Mouse (Mus musculus): ENCODE results near the gene Wfikkn2. TPM values are rescaled to one million over a fixed set of nuclear protein-coding genes. Genes with fewer than 3 reads are reported as not detected.

Gene Wfikkn2
- polyA plus RNA-seq, 1 experiment: not detected

DNA sequence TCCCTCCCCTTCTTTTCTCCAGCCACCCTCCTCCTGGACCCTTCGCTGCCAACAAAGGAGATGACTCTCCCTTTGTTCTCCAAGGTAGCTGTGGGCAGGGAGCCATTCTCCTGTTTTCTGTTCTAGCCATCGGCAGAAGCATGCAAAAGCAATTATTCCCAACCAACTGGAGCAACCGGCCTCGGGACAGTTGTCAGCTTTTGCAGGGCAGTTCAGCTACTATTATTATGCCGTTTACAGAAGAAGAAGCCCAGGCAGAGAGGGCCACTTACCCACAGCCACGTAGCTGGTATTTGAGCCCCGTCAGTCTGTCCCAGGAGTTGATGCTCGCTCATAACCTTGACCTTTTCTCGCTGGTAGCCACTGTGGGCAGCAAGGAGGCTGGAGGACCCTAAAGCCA, 17.4 kb downstream of the Wfikkn2 start:
- Histone ChIP-seq H3K4me1 (peaks cover 11% of the 10 kb centered on the region), H3K36me3 (replicated peaks; ENCODE audit: low read length) (no peaks in the 10 kb centered on the region), H3K4me3 (replicated peaks) (no peak overlapping the region), H3K9me3 (no peaks in the 10 kb centered on the region), H3K27me3 (replicated peaks) (peaks cover 66% of the 10 kb centered on the region)
- no peak for TF ChIP-seq GATA1 (IDR thresholded peaks at IDR 0.05; ENCODE audit: borderline replicate concordance, low read length)
- no peak for TF ChIP-seq FLI1 (IDR thresholded peaks at IDR 0.05; ENCODE audit: low read length)

DNA sequence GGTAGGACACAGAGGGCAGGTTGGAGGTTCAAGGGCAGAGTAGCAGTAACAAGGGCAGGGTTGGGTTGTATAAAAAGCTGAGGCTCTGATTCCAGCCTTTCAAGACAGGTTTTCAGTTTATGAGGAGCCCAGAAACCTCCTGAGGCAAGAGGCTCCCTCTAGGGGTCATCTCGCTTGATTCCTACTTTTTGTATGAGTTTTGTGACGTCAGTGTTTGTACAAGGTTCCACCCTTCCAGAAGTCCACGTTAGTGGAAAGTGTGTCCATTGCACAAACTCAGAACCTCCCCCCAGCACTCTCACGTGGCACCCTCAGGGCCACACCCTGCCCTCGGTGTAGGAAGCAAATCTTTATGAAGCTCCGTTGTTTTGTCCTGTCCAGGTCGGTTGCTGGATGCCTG, 19.8 kb downstream of the Wfikkn2 start:
- Histone ChIP-seq H3K27me3 (replicated peaks) (peaks cover 62% of the 10 kb centered on the region), H3K36me3 (replicated peaks; ENCODE audit: low read length) (no peaks in the 10 kb centered on the region), H3K4me1 (peaks cover 9% of the 10 kb centered on the region), H3K9me3 (no peaks in the 10 kb centered on the region), H3K4me3 (replicated peaks) (no peak overlapping the region)
- TF ChIP-seq GATA1 (IDR thresholded peaks at IDR 0.05; ENCODE audit: borderline replicate concordance, low read length): no peak
- no peak for TF ChIP-seq FLI1 (IDR thresholded peaks at IDR 0.05; ENCODE audit: low read length)

GRCm38 (mm10) chr11:94223531-94223930, 22.3 kb downstream of the Wfikkn2 start:
- H3K27me3 ChIP-seq (replicated peaks): peaks cover 62% of the 10 kb centered on the region
- no peaks in the 10 kb centered on the region for H3K36me3 ChIP-seq (replicated peaks; ENCODE audit: low read length)
- H3K4me1 ChIP-seq: peaks cover 9% of the 10 kb centered on the region
- no peaks in the 10 kb centered on the region for H3K9me3 ChIP-seq
- TF ChIP-seq FLI1 (IDR thresholded peaks at IDR 0.05; ENCODE audit: low read length) (no peak), GATA1 (IDR thresholded peaks at IDR 0.05; ENCODE audit: borderline replicate concordance, low read length) (no peak)
- no peak overlapping the region for H3K4me3 ChIP-seq (replicated peaks)

DNA sequence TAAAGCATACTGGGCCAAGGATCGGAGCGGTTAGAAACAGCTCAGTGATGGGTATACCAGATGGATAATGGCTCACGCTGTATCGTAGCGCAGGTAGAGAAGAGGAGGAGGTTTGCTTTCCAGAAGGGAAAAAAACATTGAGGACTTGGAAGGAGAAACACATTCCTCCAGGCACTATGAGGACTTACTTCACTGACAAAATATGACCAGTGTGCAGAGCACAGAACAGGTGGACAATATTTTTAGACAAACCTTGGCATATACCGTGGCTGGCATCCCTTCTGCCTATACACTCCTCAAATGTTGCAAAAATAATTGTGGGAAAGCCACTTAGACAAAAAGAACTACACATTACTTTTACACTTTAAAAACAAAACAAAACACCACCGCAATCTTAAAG, 24.5 kb downstream of the Wfikkn2 start:
- H3K4me3 ChIP-seq (replicated peaks): no peak overlapping the region
- TF ChIP-seq GATA1 (IDR thresholded peaks at IDR 0.05; ENCODE audit: borderline replicate concordance, low read length): no peak
- TF ChIP-seq FLI1 (IDR thresholded peaks at IDR 0.05; ENCODE audit: low read length): no peak
- H3K4me1 ChIP-seq: peaks cover 5% of the 10 kb centered on the region

DNA sequence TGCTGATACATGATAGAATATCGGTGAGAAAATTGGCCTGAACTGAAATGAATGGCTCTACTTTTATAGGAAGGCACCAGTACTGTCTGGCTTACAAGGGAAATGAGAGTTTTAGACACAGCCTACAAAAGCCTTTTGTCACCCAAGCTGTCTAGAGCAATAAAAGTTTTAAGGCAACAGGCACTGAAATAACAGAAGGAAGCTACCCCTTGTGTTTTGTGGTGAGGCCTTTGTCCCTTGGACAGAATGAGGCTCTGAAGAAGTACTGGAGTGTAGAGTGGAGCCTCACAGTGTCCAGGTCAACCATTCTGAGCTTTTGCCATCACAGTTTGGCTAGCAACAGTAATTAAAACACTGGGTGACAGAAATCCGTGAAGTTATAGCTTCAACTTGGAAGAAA, 29.6 kb downstream of the Wfikkn2 start:
- Histone ChIP-seq H3K4me3 (replicated peaks) (no peak overlapping the region), H3K27me3 (replicated peaks) (peaks cover 22% of the 10 kb centered on the region), H3K4me1 (peaks cover 9% of the 10 kb centered on the region; the same call in 1 of the 2 replicates), H3K36me3 (replicated peaks; ENCODE audit: low read length) (peaks cover 12% of the 10 kb centered on the region), H3K9me3 (no peaks in the 10 kb centered on the region)
- TF ChIP-seq GATA1 (IDR thresholded peaks at IDR 0.05; ENCODE audit: borderline replicate concordance, low read length) (no peak), FLI1 (IDR thresholded peaks at IDR 0.05; ENCODE audit: low read length) (no peak)

More for the DNA sequence above, 24.5 kb downstream of the Wfikkn2 start:
- peaks cover 48% of the 10 kb centered on the region for H3K27me3 ChIP-seq (replicated peaks)
- H3K36me3 ChIP-seq (replicated peaks; ENCODE audit: low read length): no peaks in the 10 kb centered on the region
- H3K9me3 ChIP-seq: no peaks in the 10 kb centered on the region

DNA sequence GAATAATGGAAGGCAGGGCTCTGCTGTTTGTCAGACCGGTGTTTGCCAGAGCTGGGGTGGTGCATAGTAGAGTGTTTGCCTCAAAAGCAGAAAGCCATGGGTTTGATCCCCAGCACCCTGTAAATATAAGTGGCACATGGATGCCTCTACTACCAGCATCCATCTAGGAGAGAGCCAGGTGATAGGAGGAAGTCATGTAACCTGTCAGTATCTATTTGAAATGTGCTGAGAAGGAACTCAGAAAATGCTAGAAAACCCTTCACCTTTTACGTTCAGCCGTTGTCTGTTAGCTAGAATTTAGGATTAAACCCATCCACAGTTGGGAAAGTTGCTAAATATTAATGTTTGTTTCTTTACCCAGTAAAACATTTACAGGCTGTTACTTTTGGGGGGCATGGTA, 30.2 kb downstream of the Wfikkn2 start:
- Histone ChIP-seq H3K4me3 (replicated peaks) (no peak overlapping the region), H3K9me3 (no peaks in the 10 kb centered on the region), H3K27me3 (replicated peaks) (peaks cover 15% of the 10 kb centered on the region), H3K4me1 (peaks cover 11% of the 10 kb centered on the region), H3K36me3 (replicated peaks; ENCODE audit: low read length) (peaks cover 12% of the 10 kb centered on the region)
- TF ChIP-seq FLI1 (IDR thresholded peaks at IDR 0.05; ENCODE audit: low read length) (no peak), GATA1 (IDR thresholded peaks at IDR 0.05; ENCODE audit: borderline replicate concordance, low read length) (no peak)

- TF ChIP-seq GATA1 (IDR thresholded peaks at IDR 0.05; ENCODE audit: borderline replicate concordance, low read length) (no peak), FLI1 (IDR thresholded peaks at IDR 0.05; ENCODE audit: low read length) (no peak)
- Histone ChIP-seq H3K4me3 (replicated peaks) (peak overlapping the region; percentile 23), H3K36me3 (replicated peaks; ENCODE audit: low read length) (peaks cover 12% of the 10 kb centered on the region), H3K9me3 (no peaks in the 10 kb centered on the region), H3K27me3 (replicated peaks) (peaks cover 2% of the 10 kb centered on the region), H3K4me1 (peaks cover 21% of the 10 kb centered on the region)
Observed at GRCm38 (mm10) chr11:94213735-94214594, 31.8 kb downstream of the Wfikkn2 start.

DNA sequence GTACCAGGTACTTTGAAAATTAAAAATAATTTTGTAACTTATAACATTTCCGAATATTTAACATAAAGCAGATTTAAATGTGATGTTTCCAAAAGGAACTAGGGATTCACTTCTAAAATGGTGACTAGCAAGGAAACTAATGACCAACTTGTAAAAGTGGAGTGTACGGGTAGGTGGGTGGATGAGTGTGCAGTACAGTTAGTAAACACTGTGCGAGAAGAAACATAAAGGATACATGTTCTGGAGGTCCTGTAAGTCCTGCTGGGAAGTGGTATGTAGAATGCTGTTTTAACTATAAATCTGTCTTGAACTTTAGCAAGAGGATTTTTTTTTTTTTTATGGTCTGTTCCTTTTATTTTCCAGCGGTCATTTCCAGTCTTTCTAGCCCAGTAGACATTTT, 32.8 kb downstream of the Wfikkn2 start:
- peaks cover 4% of the 10 kb centered on the region for H3K27me3 ChIP-seq (replicated peaks)
- peaks cover 23% of the 10 kb centered on the region for H3K4me1 ChIP-seq
- H3K9me3 ChIP-seq: no peaks in the 10 kb centered on the region
- peaks cover 12% of the 10 kb centered on the region for H3K36me3 ChIP-seq (replicated peaks; ENCODE audit: low read length)
- peak overlapping the region; percentile 3 for H3K4me3 ChIP-seq (replicated peaks)
- TF ChIP-seq FLI1 (IDR thresholded peaks at IDR 0.05; ENCODE audit: low read length): no peak
- TF ChIP-seq GATA1 (IDR thresholded peaks at IDR 0.05; ENCODE audit: borderline replicate concordance, low read length): no peak

- Histone ChIP-seq H3K4me1 (peaks cover 23% of the 10 kb centered on the region), H3K27me3 (replicated peaks) (peaks cover 4% of the 10 kb centered on the region), H3K36me3 (replicated peaks; ENCODE audit: low read length) (peaks cover 12% of the 10 kb centered on the region), H3K9me3 (no peaks in the 10 kb centered on the region), H3K4me3 (replicated peaks) (peak overlapping the region; percentile 95)
- TF ChIP-seq GATA1 (IDR thresholded peaks at IDR 0.05; ENCODE audit: borderline replicate concordance, low read length) (no peak), FLI1 (IDR thresholded peaks at IDR 0.05; ENCODE audit: low read length) (no peak)
Observed at GRCm38 (mm10) chr11:94212489-94212836, 33.3 kb downstream of the Wfikkn2 start.

DNA sequence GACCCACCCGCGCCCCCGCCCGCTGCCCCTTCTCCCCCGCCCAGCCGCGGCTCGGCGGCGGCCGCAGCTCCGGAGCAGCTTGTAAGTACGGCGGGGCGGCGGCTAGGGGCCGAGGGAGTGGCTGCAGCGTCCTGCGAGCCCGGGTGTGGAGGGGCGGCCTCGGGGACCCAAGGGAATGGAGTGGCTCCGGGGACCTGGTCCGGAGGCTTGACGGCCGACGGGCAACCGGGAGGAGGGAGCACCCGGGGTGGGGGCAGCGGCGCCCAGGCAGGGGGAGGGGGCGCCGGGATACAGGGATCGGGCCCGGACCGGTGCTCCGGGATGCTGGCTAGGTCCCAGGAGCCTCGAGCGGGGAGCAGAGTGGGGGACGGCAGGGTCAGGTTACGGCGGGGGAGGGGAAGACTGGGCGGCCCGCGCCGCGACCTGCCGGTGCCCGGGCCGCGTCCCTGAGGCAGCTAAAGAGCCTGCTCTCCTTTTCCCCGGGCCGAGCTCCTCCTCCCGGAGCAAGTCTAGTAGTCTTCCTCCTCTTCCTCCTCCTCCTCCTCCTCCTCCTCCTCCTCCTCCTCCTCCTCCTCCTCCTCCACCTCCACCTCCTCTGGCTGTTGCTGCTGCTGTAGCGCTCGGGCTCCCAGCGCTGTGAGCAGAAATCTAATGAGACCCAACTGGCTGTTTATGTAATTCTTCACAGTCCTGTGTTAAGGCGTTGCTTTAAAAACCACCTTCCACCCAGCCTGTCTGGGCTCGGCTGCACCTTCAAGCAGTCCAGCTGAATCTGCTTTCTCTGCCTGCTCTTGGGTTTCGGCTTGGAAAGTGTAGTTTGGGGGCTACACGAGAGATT, 33.9 kb downstream of the Wfikkn2 start:
- Histone ChIP-seq H3K36me3 (replicated peaks; ENCODE audit: low read length) (peaks cover 12% of the 10 kb centered on the region), H3K9me3 (no peaks in the 10 kb centered on the region)
- no peak for TF ChIP-seq GATA1 (IDR thresholded peaks at IDR 0.05; ENCODE audit: borderline replicate concordance, low read length)
- TF ChIP-seq FLI1 (IDR thresholded peaks at IDR 0.05; ENCODE audit: low read length): no peak

More for the DNA sequence above, 33.9 kb downstream of the Wfikkn2 start:
- peaks cover 6% of the 10 kb centered on the region for H3K27me3 ChIP-seq (replicated peaks)
- peak overlapping the region; percentile 95 for H3K4me3 ChIP-seq (replicated peaks)
- H3K4me1 ChIP-seq: peaks cover 23% of the 10 kb centered on the region
